Mouse (Mus musculus) lung, embryonic 15.5 days (tissue): ENCODE measurements around the gene Grin1. TPM values are rescaled to one million over a fixed set of nuclear protein-coding genes. Genes with fewer than 3 reads are reported as not detected.

Experiments used
- ATAC-seq: fragments of 200-750 bp; cut with Nextera tagmentation; 2 replicates; pipeline ENCODE4 v1.8.0; 2017; ENCODE audit warnings: moderate number of reproducible peaks, borderline replicate concordance; ENCODE audit not compliant: low FRiP score, low TSS enrichment; ENCODE audit errors: extremely low read depth
- H3K27ac ChIP-seq: fragments of 300-500 bp; sonication (generic); 2 replicates; pipeline ENCODE4 v1.5.1; 2015; ENCODE audit warnings: moderate library complexity, mild to moderate bottlenecking, inconsistent platforms
- H3K27me3 ChIP-seq: fragments of 300-500 bp; sonication (generic); 2 replicates; pipeline ENCODE4 v1.6.1; 2015; ENCODE audit warnings: inconsistent platforms
- H3K36me3 ChIP-seq: fragments of 300-500 bp; sonication (generic); 2 replicates; pipeline ENCODE4 v1.6.1; 2015; ENCODE audit warnings: inconsistent platforms
- H3K4me1 ChIP-seq: fragments of 300-500 bp; sonication (generic); 2 replicates; pipeline ENCODE4 v1.6.1; 2015; ENCODE audit warnings: inconsistent platforms
- H3K4me2 ChIP-seq: fragments of 300-500 bp; sonication (generic); 2 replicates; pipeline ENCODE4 v1.6.1; 2015; ENCODE audit warnings: inconsistent platforms, mild to moderate bottlenecking, moderate library complexity
- H3K4me3 ChIP-seq: fragments of 300-500 bp; sonication (generic); 2 replicates; pipeline ENCODE4 v1.5.1; 2015; ENCODE audit warnings: mild to moderate bottlenecking, inconsistent platforms
- H3K9ac ChIP-seq: fragments of 300-500 bp; sonication (generic); 2 replicates; pipeline ENCODE4 v1.6.1; 2015; ENCODE audit warnings: inconsistent platforms
- H3K9me3 ChIP-seq: fragments of 300-500 bp; sonication (generic); 2 replicates; pipeline ENCODE4 v1.6.1; 2016; ENCODE audit warnings: inconsistent platforms
- WGBS: fragments of 180-500 bp; shearing (Covaris S2); methylation state at CpG from one replicate; pipeline ENCODE4 v1.1.7; 2015; 5-methylcytosine and 5-hydroxymethylcytosine counted together
- polyA plus RNA-seq: library from polyadenylated mRNA; unstranded; fragments of >200 nt; fragmentation: Nextera tagmentation; extraction: Ambion mirVana; gene quantifications from 2 replicates; pipeline ENCODE4 v1.2.1, GENCODE M21; 2015

Gene Grin1
- polyA plus RNA-seq, 1 experiment from 2014 or later, result 0.45 TPM

DNA sequence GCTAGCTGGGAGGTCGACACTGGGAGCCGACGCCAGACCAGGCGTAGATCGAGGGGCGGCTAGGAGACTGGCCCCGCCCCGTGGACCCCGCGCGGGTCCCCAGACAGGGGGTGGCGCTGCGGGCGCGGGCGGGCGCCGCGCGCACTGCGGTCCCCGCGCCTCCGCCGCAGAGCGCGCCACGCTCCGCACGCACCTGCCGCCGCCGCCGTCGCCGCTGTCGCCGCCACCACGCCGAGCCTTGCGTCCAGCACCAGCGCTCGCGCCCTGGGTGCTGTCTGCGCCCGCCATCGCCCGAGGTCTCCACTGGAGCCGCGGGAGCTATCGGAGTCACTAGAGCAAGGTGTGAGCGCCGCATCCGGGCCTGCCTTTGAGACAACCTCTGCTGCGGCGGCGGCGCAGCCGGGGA lies 76.9 kb downstream of the Grin1 start, which contains the start of the genes Rnf208 and Cysrt1:
Rnf208 (plus strand) TSS at position 155 of the 406 bp plus-strand sequence.
Cysrt1 (minus strand) TSS at position 352 of the 406 bp plus-strand sequence.
- WGBS, result under 1% methylated on average over 34 of the region's 59 CpGs

GRCm38 (mm10) chr2:25241438-25241775 lies 77.6 kb downstream of the Grin1 start:
- 0 out of 2 replicates have a peak, but pooled peaks have one; percentile 20 for ATAC-seq
- Histone ChIP-seq H3K4me2 (peak overlapping the region; percentile 97), H3K4me3 (peak overlapping the region; percentile 50), H3K4me1 (peaks cover 27% of the 10 kb centered on the region), H3K9ac (no peak overlapping the region), H3K36me3 (no peaks in the 10 kb centered on the region), H3K9me3 (no peaks in the 10 kb centered on the region), H3K27me3 (peaks cover 25% of the 10 kb centered on the region), H3K27ac (no peak overlapping the region)
- WGBS, result 12% methylated on average over 6 of the region's 6 CpGs

More for the DNA sequence above, 76.9 kb downstream of the Grin1 start, which contains the start of the genes Rnf208 and Cysrt1:
- no peak for ATAC-seq
- Histone ChIP-seq H3K27me3 (peaks cover 25% of the 10 kb centered on the region), H3K9me3 (no peaks in the 10 kb centered on the region), H3K4me3 (peak within 1 kb of the TSS; percentile 50), H3K4me2 (peak within 1 kb of the TSS; percentile 97), H3K36me3 (no peaks in the 10 kb centered on the region), H3K27ac (no peak within 1 kb of the TSS), H3K9ac (peak within 1 kb of the TSS; percentile 42), H3K4me1 (peaks cover 27% of the 10 kb centered on the region)

Other genes starting within 250 kb of the Grin1 start
- gene Entpd8, start 238.9 kb downstream of the Grin1 start, polyA plus RNA-seq, result 0.31 and 0.52 TPM in 2 replicates
- gene Noxa1, start 224.0 kb downstream of the Grin1 start, polyA plus RNA-seq, result 1.0 and 1.1 TPM in 2 replicates
- gene Nrarp, start 138.4 kb downstream of the Grin1 start, polyA plus RNA-seq, result 15.7 and 16.0 TPM in 2 replicates
- 8.8 and 11.7 TPM in 2 replicates for gene Tor4a, start 122.3 kb downstream of the Grin1 start, polyA plus RNA-seq
- 121 and 122 TPM in 2 replicates for gene Nelfb, start 107.7 kb downstream of the Grin1 start, polyA plus RNA-seq
- gene Stpg3, start 104.5 kb downstream of the Grin1 start, polyA plus RNA-seq, result not detected in 2 replicates
- gene Fam166a, start 100.4 kb downstream of the Grin1 start, polyA plus RNA-seq, result 0.69 and 1.4 TPM in 2 replicates
- 704 and 709 TPM in 2 replicates for gene Tubb4b, start 94.5 kb downstream of the Grin1 start, polyA plus RNA-seq
- not detected in 2 replicates for gene Slc34a3, start 84.8 kb downstream of the Grin1 start, polyA plus RNA-seq
- not detected in 2 replicates for gene Rnf224, start 82.4 kb downstream of the Grin1 start, polyA plus RNA-seq
- gene Rnf208, start 76.9 kb downstream of the Grin1 start, polyA plus RNA-seq, result 8.9 and 9.9 TPM in 2 replicates
- 0.19 and 0.35 TPM in 2 replicates for gene Cysrt1, start 76.7 kb downstream of the Grin1 start, polyA plus RNA-seq
- gene AL732309.1, start 72.3 kb downstream of the Grin1 start, polyA plus RNA-seq, result 3.5 and 5.0 TPM in 2 replicates
- gene Tmem203, start 63.7 kb downstream of the Grin1 start, polyA plus RNA-seq, result 24.4 and 24.5 TPM in 2 replicates
- gene Tprn, start 56.6 kb downstream of the Grin1 start, polyA plus RNA-seq, result 6.7 and 8.7 TPM in 2 replicates
- 229 and 239 TPM in 2 replicates for gene Ssna1, start 46.7 kb downstream of the Grin1 start, polyA plus RNA-seq
- 132 and 136 TPM in 2 replicates for gene Anapc2, start 46.7 kb downstream of the Grin1 start, polyA plus RNA-seq
- gene Tmem210, start 31.0 kb downstream of the Grin1 start, polyA plus RNA-seq, result not detected in 2 replicates
- 3.4 and 4.5 TPM in 2 replicates for gene Lrrc26, start 29.3 kb downstream of the Grin1 start, polyA plus RNA-seq
- 48.8 and 52.0 TPM in 2 replicates for gene Man1b1, start 13.2 kb upstream of the Grin1 start, polyA plus RNA-seq
- 14.5 and 14.9 TPM in 2 replicates for gene Dpp7, start 37.2 kb upstream of the Grin1 start, polyA plus RNA-seq
- gene Uap1l1, start 46.5 kb upstream of the Grin1 start, polyA plus RNA-seq, result 16.4 and 20.5 TPM in 2 replicates
- 42.2 and 45.2 TPM in 2 replicates for gene Sapcd2, start 53.1 kb upstream of the Grin1 start, polyA plus RNA-seq
- gene Entpd2, start 76.7 kb upstream of the Grin1 start, polyA plus RNA-seq, result 2.1 and 3.6 TPM in 2 replicates
- 27.5 and 28.7 TPM in 2 replicates for gene Npdc1, start 80.2 kb upstream of the Grin1 start, polyA plus RNA-seq
- gene Fut7, start 104.1 kb upstream of the Grin1 start, polyA plus RNA-seq, result 0.11 TPM in 1 of 2 replicates, not detected in the other
- gene Abca2, start 109.5 kb upstream of the Grin1 start, polyA plus RNA-seq, result 4.5 and 4.8 TPM in 2 replicates
- 77.9 and 90.3 TPM in 2 replicates for gene Clic3, start 137.7 kb upstream of the Grin1 start, polyA plus RNA-seq
- gene Paxx, start 141.9 kb upstream of the Grin1 start, polyA plus RNA-seq, result 31.5 and 37.0 TPM in 2 replicates
- gene Ptgds, start 150.9 kb upstream of the Grin1 start, polyA plus RNA-seq, result 10.2 and 24.3 TPM in 2 replicates
- not detected in 2 replicates for gene Lcn12, start 174.7 kb upstream of the Grin1 start, polyA plus RNA-seq
- gene Fbxw5, start 181.6 kb upstream of the Grin1 start, polyA plus RNA-seq, result 72.8 and 76.2 TPM in 2 replicates
- gene C8g, start 182.5 kb upstream of the Grin1 start, polyA plus RNA-seq, result 5.8 and 6.6 TPM in 2 replicates
- 37.1 and 41.3 TPM in 2 replicates for gene Traf2, start 227.8 kb upstream of the Grin1 start, polyA plus RNA-seq
- gene Edf1, start 238.7 kb upstream of the Grin1 start, polyA plus RNA-seq, result 311 and 323 TPM in 2 replicates